Mouse (Mus musculus): ENCODE results near the gene Fam219b.

GRCm38 (mm10) chr9:57584991-57585390, 47.7 kb downstream of the Fam219b start:
- TF ChIP-seq GATA2 (IDR thresholded peaks at IDR 0.05; ENCODE audit: borderline replicate concordance, low read depth, low read length) (no peak), TAL1 (conservative IDR thresholded peaks at IDR 0.05; ENCODE audit: low read depth, low read length) (no peak), CTCF (IDR thresholded peaks at IDR 0.05; ENCODE audit: low read depth, low read length) (no peak), GATA1 (IDR thresholded peaks at IDR 0.05; ENCODE audit: borderline replicate concordance, low read length) (no peak)
